Mouse (Mus musculus): ENCODE measurements around the gene Rnf38. TPM values are rescaled to one million over a fixed set of nuclear protein-coding genes. Genes with fewer than 3 reads are reported as not detected.

The Rnf38 gene
- total RNA-seq, 1 experiment from 2014 or later, result 46.1 TPM

GRCm38 (mm10) chr4:44232771-44233712 lies 547 bp downstream of the Rnf38 start:
- peak; percentile 13; the same call in 1 of the 2 replicates for ATAC-seq (replicated peaks; ENCODE audit: insufficient number of reproducible peaks, low FRiP score, low TSS enrichment, poor library complexity, severe bottlenecking)

DNA sequence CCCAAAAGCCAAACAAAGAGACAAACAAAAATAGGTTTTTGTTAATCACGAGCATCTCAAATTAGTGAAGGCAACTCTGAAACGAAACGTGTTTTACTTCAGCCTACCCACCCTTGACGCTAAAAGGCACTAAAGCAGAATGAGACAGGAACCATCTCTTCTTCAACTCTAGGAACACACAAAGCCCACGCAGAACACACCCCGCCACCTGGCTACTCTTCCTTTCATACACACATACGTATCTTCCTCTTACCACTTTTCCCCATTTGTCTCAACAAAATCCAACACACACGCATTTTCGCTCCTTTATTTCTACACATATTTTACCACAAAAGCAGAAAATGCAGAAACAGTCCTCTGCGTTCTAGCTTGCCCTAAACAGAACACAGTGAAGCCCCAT lies 8.5 kb downstream of the Rnf38 start:
- ATAC-seq (replicated peaks; ENCODE audit: insufficient number of reproducible peaks, low FRiP score, low TSS enrichment, poor library complexity, severe bottlenecking), result no peak

DNA sequence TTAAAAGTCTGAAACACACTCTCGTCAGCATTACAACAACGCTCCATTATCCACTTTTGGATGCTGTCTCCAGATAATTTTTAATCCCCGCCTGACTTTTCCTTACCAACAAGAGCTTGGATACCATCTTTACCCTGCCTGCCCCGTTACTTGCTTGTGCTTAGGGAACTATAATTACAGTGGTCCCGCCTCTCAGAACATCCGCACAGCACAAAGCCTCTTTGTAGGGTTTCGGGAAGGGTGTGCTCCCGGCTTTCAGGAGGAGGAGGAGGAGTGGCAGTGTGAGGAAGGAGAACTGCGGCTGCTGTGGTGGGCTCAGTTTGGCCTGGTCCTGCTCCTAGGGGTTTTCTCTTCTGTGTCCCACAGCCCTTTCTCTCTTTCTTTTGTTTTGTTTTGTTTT lies 9.4 kb downstream of the Rnf38 start:
- no peak for ATAC-seq (replicated peaks; ENCODE audit: insufficient number of reproducible peaks, low FRiP score, low TSS enrichment, poor library complexity, severe bottlenecking)

DNA sequence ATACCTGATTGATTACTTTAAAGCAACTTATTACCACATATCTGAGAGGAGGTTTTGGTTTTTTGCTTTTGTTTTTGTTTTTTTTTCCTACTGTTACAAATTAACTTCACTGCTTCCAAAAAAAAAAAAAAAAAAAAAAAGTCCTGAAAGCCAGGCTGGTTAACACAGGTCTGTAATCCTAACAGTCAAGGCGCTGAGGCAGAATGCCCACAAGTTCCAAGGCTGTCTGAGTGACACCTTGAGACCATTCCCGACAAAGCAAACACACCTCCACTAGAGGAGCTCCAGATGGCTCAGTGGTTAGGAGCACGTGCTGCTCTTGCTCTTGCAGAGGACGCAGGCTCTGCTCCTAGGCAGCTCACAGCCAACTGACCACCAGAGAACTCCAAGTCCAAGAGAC lies 10.1 kb downstream of the Rnf38 start:
- no peak for ATAC-seq (replicated peaks; ENCODE audit: insufficient number of reproducible peaks, low FRiP score, low TSS enrichment, poor library complexity, severe bottlenecking)

GRCm38 (mm10) chr4:44216797-44217442 lies 16.7 kb downstream of the Rnf38 start:
- no peak for ATAC-seq (replicated peaks; ENCODE audit: insufficient number of reproducible peaks, low FRiP score, low TSS enrichment, poor library complexity, severe bottlenecking)

GRCm38 (mm10) chr4:44199968-44200367 lies 33.6 kb downstream of the Rnf38 start:
- ATAC-seq (replicated peaks; ENCODE audit: insufficient number of reproducible peaks, low FRiP score, low TSS enrichment, poor library complexity, severe bottlenecking), result no peak

GRCm38 (mm10) chr4:44187431-44187830 lies 46.2 kb downstream of the Rnf38 start:
- no peak for ATAC-seq (replicated peaks; ENCODE audit: insufficient number of reproducible peaks, low FRiP score, low TSS enrichment, poor library complexity, severe bottlenecking)

DNA sequence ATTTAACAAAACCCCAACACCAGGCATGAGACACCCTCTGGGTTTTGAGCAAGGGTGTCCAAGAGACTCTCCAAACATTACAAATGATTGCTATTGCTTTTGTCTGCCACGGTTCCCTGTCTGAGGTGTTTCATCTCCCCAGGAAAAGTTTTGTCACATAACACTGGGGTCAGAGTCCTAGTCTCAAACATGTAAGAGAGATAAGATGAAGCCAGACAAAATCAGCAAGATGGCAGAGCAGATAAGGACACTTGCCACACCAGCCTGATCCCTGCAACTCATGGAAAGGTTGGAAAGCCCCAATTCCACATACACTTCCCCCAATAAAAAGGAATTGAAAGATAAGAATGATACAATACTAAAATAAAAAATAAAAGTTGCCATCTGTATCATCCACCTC lies 49.7 kb downstream of the Rnf38 start:
- no peak for ATAC-seq (replicated peaks; ENCODE audit: insufficient number of reproducible peaks, low FRiP score, low TSS enrichment, poor library complexity, severe bottlenecking)

GRCm38 (mm10) chr4:44179748-44180147 lies 53.8 kb downstream of the Rnf38 start:
- ATAC-seq (replicated peaks; ENCODE audit: insufficient number of reproducible peaks, low FRiP score, low TSS enrichment, poor library complexity, severe bottlenecking), result no peak

GRCm38 (mm10) chr4:44173177-44173576 lies 60.4 kb downstream of the Rnf38 start:
- peak; percentile 40; the same call in 1 of the 2 replicates for ATAC-seq (replicated peaks; ENCODE audit: insufficient number of reproducible peaks, low FRiP score, low TSS enrichment, poor library complexity, severe bottlenecking)

DNA sequence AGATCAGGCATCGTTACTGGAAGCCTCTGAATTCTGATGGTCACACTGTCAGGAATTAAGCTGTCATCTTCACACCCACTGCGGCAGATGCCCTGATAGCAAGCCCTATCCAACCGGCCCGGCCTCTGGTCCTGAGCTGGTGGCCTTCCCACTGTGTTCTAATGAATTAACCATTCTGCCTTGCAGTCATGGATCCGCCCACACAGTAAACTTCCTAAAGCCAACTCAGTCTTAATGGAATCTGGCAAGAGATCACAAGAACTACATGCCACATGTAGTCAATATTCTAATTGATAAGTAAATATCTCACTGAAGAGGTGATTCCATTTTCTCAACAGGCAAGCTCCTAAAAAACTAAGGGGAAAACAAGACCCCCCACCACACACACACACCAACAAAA lies 60.9 kb downstream of the Rnf38 start:
- no peak for ATAC-seq (replicated peaks; ENCODE audit: insufficient number of reproducible peaks, low FRiP score, low TSS enrichment, poor library complexity, severe bottlenecking)

GRCm38 (mm10) chr4:44169884-44170283 lies 63.7 kb downstream of the Rnf38 start:
- no peak for ATAC-seq (replicated peaks; ENCODE audit: insufficient number of reproducible peaks, low FRiP score, low TSS enrichment, poor library complexity, severe bottlenecking)

DNA sequence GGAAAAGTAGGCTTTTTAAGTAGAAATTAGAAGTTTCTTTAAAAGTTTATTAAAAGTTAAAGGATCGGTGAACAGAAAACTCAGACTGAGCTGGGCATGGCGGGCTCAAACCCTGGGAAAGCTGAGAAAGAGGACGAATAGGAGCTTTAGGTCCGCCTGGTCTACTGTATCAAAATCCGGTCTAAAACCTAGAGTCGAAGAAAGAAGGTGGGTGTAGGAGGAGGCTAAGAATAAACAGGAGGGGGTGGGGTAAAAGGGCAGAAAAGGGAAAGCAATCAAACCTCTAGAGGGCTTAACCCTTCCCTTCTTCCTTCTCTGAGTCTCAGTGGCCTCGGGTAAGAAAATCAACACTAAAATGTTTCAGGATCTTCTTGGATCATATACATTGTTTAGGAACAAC lies 64.8 kb downstream of the Rnf38 start:
- ATAC-seq (replicated peaks; ENCODE audit: insufficient number of reproducible peaks, low FRiP score, low TSS enrichment, poor library complexity, severe bottlenecking), result no peak

- peak; percentile 67 for ATAC-seq (replicated peaks; ENCODE audit: insufficient number of reproducible peaks, low FRiP score, low TSS enrichment, poor library complexity, severe bottlenecking)
These were observed 65.3 kb downstream of the Rnf38 start for GRCm38 (mm10) chr4:44168231-44168647.

- ATAC-seq (replicated peaks; ENCODE audit: insufficient number of reproducible peaks, low FRiP score, low TSS enrichment, poor library complexity, severe bottlenecking), result peak; percentile 51
These were observed 66.0 kb downstream of the Rnf38 start for GRCm38 (mm10) chr4:44167397-44168121.

DNA sequence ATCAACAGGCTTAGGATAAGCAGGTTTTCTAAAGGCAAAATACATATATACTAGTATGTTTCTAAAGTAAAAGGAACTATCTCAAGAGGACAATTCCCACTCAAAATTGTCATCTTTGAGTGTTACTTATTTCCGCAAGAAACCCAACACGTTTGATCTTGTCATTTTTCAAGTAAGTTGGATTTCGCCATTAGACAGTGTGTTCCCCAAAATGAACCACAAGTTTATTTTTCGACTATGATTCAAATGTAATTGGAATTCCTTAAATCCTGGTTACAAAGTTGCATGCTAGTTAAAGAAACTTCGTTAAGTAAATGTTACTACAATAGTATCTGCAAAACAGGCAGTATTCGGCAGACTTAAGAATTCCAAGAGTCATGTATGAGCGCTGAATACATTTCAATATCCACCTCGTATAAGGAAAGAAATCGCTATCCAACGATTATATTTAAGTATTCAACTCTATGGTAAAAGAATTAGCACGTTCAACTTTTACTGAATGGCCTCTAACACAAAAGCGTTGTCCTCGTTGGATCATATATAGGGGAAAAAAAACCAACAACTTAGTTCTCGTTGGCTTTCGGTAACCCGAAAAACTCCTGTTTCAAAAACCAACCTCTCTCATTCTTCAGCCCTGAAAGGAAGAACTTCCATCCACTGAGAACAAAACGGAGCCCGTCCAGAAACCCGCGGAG lies 66.7 kb downstream of the Rnf38 start:
- ATAC-seq (replicated peaks; ENCODE audit: insufficient number of reproducible peaks, low FRiP score, low TSS enrichment, poor library complexity, severe bottlenecking), result no peak

DNA sequence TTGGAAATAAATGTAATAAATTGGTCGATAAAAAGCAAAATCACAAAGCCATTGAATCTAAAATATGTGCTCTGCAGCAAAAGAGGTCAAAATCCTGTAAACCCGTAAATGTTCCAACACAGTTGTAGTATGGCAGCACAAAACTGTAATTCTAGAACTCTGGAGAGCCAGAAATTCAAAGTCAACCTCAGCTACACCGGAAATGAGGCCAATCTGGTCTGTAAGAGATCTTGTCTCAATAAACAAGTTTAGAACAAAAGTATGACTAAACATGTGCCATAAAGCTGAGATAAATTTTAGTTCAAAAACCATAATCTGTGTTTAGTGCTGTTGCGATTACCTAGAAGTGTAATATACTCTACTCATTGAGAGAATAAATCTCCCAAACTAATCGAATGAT lies 69.0 kb downstream of the Rnf38 start:
- ATAC-seq (replicated peaks; ENCODE audit: insufficient number of reproducible peaks, low FRiP score, low TSS enrichment, poor library complexity, severe bottlenecking), result no peak

- no peak for ATAC-seq (replicated peaks; ENCODE audit: insufficient number of reproducible peaks, low FRiP score, low TSS enrichment, poor library complexity, severe bottlenecking)
These were observed 70.6 kb downstream of the Rnf38 start for GRCm38 (mm10) chr4:44163034-44163433.

Measured in monocyte, adult 5-6 weeks (primary cell).